Mouse (Mus musculus) adrenal gland, adult 8-10 months (tissue): Measurements from ENCODE around the gene Ppp3ca. TPM values are rescaled to one million over a fixed set of nuclear protein-coding genes. Genes with fewer than 3 reads are reported as not detected.

ENCODE experiments used
- DNase-seq: peaks from one replicate; pipeline ENCODE4 v3.0.0; 2022
- total RNA-seq, 4 experiments: library from RNA; stranded (reverse); gene quantifications; 2 replicates each; pipeline ENCODE4 v1.2.4; 2022

Gene Ppp3ca
- total RNA-seq, 4 experiments from 2014 or later: 42.5 to 52.3 (median 49.2) TPM

DNA sequence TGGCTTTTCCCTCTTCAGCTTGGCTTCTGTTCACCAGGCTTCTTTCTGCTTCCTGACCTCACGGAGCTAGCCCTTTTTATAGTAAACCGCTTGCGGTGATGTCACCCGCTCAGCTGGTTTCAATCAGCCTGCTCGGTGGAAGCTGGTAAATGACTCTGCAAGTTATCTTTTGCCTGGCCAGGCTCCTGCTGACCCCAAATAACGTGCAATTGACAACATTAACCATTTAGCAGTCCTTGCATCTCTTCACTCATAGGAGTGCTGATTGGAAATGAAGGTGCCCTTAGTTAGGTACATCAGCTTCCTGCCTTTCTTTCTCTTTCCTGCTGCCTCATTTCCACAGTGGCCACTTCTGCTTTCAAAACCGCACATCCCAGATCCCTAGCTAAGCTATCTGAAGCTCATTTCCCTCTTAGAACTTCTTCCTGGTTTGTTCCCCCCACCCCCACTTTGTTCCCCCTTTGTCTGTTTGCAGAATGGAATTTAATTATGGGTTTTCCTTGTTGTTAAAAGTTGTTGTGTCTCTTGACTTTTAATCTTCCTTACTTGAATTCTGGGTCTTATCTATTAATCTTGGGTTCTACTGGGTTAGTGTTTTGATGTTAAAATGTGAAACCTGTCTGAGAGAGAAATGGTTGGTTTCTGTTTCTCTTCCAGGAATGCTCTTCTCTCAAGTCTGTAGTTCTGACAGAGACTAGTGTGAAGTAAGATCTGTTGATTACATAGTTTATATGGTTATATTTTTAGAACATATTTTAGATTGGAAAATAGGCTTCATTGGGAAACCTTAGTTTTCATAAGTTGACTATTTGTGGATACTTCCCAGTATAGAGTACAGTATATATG, 55.6 kb downstream of the Ppp3ca start:
- peak; percentile 31 for DNase-seq

- no peak for DNase-seq
Measured at GRCm38 (mm10) chr3:136727877-136728276, 58.0 kb downstream of the Ppp3ca start.

GRCm38 (mm10) chr3:136729978-136730377, 60.1 kb downstream of the Ppp3ca start:
- DNase-seq: no peak

- DNase-seq: no peak
Measured at GRCm38 (mm10) chr3:136731579-136731978, 61.7 kb downstream of the Ppp3ca start.

DNA sequence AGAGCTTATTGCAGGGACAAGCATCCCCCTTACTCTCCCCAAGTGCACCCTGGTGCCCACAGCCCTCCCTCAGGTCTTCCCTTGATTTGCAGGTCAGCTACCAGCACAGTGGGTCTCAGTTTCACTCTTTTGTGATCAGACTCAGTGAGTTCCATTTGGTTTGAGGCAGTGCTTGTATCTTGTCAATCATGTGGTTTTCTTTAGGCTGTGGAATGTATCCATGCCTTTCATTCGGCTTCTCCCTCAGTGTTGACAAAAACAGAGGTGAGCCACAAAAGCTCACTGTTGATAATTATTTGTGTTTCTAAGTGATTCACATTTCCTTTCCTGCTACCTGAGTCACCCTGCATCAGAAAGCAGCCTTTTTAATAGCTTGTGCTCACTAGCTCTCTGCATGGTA, 66.1 kb downstream of the Ppp3ca start:
- no peak for DNase-seq

- DNase-seq: no peak
Measured at GRCm38 (mm10) chr3:136736773-136737298, 66.9 kb downstream of the Ppp3ca start.

DNA sequence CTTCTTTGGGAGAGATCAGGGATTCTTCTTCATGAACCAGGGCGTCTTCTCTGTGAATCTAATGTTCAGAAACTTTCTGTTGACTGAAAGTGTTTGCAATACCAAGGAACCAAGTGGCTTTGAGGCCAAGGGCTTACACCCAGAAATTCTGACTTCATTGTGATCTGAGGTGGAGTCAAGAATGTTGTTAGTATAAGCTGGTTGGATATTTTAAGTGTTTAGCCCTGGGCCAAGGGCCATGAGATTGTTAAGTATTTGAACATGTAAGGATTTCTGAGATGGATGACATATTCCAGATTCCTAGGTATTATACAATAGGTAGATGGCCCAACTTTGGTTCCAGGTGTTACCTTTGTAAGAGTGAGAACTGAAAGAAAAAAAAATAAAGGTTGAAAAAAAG, 68.5 kb downstream of the Ppp3ca start:
- DNase-seq: no peak

- DNase-seq: no peak
Measured at GRCm38 (mm10) chr3:136738914-136739313, 69.0 kb downstream of the Ppp3ca start.

DNA sequence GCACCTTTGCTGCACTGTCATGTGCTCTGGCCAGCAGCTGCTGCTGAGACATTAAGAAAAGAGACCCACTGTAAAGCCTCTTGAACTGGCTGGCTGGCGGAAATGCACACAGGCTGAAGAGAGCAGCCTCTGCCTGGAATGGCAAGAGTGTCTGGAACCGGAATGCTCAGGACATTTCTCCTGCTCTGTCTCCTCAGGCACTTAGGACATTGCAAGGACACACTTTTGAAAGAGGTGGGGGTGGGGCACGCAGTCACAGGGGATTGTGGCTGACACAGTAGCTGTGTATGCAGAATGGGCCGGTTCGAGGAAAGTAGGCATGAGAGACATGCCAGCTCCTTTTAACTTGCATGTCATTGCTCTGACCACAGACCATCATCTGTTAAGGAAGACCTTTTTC, 71.7 kb downstream of the Ppp3ca start:
- DNase-seq: no peak

GRCm38 (mm10) chr3:136742258-136743057, 72.5 kb downstream of the Ppp3ca start:
- no peak for DNase-seq

GRCm38 (mm10) chr3:136744295-136744897, 74.5 kb downstream of the Ppp3ca start:
- no peak for DNase-seq

DNA sequence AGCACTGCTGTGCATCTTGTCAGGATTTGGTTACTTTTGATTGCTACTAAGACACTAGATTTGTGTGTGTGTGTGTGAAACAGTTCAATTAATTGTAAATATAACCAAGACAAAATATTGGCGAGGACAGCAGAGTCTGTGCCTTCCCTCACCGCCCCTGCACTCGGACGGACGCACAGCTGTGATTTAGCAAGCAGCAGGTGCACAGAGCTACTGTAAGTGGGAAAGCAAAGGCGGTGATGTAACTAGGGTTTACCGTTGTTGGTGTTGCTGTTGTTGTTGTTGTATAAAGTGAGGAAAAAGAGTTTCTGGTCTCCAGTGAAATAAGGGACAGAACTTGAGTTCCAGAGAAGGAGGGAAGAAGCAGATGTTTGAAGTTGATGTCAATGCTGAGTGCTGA, 75.5 kb downstream of the Ppp3ca start:
- DNase-seq: no peak

DNA sequence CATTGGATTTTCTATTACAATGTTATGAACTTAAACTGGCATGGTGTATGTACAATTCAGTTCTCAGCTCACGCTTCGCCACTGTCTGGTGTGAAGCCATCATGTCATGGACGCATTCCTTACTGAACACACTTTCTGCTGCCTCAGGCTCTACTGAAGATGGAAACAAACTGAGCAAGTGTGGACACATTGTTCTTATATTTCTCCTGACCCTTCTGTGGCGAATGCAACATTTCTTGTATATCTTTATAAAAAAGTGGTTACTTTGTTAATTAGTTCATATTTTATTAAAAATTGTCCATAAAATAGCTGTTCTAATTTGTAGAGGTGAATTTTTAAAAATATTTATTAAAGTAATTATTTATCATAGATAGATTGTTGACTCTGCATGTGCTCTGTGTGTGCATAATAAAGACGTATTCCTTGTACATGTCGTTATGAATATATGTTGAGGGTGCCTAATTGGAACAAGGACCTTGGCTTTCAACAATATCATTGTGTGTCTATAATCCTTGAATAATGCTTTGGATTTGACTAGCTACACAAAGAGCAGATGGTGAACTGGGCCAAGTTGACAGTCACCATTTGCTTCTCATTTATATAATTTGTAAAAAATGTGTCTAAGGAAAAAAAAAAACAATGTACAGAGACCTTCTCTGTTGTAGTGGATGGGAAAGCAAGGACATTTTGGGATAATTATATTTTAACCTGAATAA, 79.0 kb downstream of the Ppp3ca start:
- no peak for DNase-seq

DNA sequence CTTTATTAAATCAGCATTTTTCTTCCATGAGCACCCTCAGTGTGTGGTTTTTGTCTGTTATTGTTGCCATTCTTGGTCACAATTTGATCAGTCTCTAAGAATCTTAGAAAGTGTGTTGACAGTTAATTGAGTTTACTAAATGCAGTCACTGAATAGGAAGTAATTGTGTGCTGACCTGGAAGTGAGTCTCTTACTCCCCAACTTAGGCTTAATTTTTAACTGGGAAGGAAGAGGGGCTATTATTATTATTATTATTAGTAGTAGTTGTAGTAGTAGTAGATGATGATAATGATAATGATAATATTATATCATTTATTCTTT, 79.5 kb downstream of the Ppp3ca start:
- DNase-seq: no peak

GRCm38 (mm10) chr3:136749951-136750350, 80.0 kb downstream of the Ppp3ca start:
- DNase-seq: no peak

DNA sequence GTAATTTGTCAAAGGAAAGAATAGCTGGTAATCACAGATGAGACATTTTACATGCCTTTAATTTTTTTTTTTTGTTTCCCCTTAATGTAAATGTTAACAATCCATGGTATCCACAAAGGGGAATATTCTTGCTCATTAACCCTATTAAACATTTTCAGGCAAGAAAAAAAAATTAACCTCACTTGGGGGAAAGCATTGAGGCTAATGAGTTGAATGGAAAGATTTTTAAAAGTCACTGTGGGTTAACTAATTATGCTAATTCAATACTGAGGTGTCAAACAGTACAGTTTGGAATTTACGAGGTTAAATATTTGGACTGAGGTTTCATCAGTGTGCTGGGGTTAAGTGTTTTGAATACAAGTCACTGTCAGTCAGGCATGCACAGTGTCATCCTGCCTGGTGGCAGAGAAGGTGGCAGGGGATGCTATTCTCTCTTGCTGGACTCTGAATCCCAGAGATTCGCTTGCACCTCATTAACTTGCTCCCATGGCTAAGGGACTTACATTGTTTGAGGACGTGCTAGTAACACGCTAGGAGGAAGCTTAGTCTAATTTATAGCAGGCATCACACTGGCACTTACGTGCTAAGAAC, 82.3 kb downstream of the Ppp3ca start:
- DNase-seq: no peak

GRCm38 (mm10) chr3:136756137-136756536, 86.2 kb downstream of the Ppp3ca start:
- DNase-seq: no peak

DNA sequence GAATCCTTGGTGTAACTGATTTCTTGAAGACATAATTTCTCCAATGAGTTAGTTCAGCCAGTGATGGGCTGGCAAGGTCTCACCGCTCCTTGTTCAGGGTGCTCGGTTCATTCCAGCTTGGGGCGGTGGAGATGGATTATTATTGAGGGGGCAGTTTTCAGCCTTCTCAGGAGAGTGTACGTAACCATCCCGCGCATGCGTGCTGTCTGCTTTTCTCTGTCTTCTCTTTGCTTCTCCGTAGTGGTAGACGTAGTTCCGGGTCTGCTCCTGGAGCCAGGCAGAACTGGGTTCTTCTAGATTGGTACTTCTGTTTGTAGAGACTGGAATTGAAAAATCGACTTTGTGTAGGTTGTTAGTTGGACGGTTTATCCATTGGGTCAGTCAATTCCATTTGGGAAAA, 89.5 kb downstream of the Ppp3ca start:
- no peak for DNase-seq

DNA sequence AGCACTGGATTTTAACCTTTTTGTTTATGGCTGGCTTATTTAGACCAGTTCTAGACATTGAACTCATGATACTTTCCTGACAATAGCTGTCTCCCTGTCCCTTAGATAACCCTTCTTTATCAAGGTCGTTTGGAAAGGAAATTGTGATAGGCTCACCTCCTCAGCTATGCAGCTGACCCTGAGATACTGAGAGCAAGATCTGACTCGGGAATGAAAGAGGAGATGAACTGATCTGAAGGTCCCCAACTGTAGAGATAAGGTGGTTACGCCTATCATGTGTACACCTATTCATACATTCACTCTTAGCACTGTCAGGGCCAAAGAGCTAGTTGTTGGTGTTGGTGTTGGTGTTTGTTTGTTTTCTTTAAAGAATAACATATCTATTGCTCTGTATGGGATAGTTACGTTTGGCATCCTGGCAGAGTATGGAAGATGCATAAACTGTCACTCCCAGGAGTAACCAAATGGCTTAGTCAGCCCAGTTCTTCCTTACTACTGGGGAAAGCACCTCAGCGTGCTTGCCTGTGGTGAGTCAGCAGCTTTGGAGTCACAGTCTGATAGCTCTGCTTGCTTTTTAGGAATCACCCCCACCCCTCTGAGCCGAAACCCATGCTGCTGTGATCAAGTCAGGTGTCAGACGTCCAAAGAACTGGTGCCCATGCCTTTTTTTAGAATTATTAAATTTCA, 91.5 kb downstream of the Ppp3ca start:
- DNase-seq: peak; percentile 23

- DNase-seq: no peak
Measured at GRCm38 (mm10) chr3:136761979-136762341, 92.0 kb downstream of the Ppp3ca start.

- no peak for DNase-seq
Measured at GRCm38 (mm10) chr3:136763717-136764270, 93.9 kb downstream of the Ppp3ca start.
